Mouse (Mus musculus) heart, adult 2 months (tissue): ENCODE results near the gene Dnm2.

Experiments used
- CTCF ChIP-seq: fragments of 200-600 bp; IDR thresholded peaks from 2 replicates; pipeline ENCODE4 v1.8.1; 2022; ENCODE audit warnings: antibody characterized with exemption, mild to moderate bottlenecking, moderate library complexity
- EP300 ChIP-seq: fragments of 200-500 bp; IDR thresholded peaks from 2 replicates; pipeline ENCODE4 v1.6.1; 2011; ENCODE audit warnings: low read depth, low read length, control low read depth; ENCODE audit not compliant: insufficient read depth

DNA sequence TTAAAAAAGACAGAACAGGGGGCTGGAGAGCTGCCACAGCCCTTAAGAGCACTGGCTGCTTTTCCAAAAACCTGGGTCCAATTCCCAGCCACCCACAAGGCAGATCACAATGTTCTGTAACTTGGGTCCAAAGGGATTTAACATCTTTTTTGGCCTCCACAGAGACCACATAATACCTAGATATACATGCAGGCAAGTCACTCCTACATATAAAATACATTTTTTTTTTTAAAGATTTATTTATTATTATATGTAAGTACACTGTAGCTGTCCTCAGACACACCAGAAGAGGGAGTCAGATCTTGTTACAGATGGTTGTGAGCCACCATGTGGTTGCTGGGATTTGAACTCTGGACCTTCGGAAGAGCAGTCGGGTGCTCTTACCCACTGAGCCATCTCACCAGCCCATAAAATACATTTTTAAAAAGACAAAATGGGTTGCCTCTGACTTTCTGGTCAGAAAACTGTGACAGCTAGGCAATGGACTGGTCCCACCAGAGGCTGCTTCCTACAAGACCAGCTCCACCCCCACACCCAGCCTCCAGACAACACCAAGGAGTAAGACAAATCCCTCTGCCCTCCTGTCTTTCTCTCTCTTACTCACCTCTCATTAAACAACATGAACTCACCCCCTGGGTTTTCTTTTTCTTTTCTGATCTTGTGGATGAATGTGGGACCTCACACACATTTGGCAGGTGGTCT is 102.5 kb downstream of the Dnm2 start:
- TF ChIP-seq CTCF, result no peak
- no peak for TF ChIP-seq EP300
